In genomic region chr7:109129442-109129841, GRCm38 (mm10) we compare ENCODE assay signal across 15 mouse cellular contexts. TPM values are rescaled to one million over a fixed set of nuclear protein-coding genes. Genes with fewer than 3 reads are reported as not detected.
DNase-seq lines count a peak whose midpoint lies in the region; ATAC-seq lines count a peak whose summit lies in the region.
"Had no signal": no experiment of that assay in that cellular context is flagged by ENCODE, and none has a peak within 500 bp of the region (broad histone marks: within the 10 kb centered on the region; RNA-seq: fewer than 3 reads in every experiment).

No protein-coding gene starts in this region.

- no peak overlapping the region for H3K9ac ChIP-seq in limb, embryonic 13.5 days
- H3K9ac ChIP-seq: heart, embryonic 13.5 days; limb, embryonic 15.5 days; midbrain, embryonic 13.5 days had no signal

- H3K4me1 ChIP-seq in limb, embryonic 13.5 days, result no peaks in the 10 kb centered on the region
- H3K4me1 ChIP-seq: heart, embryonic 13.5 days; limb, embryonic 15.5 days had no signal

- H3K27me3 ChIP-seq in limb, embryonic 13.5 days, result no peaks in the 10 kb centered on the region
- H3K27me3 ChIP-seq: limb, embryonic 15.5 days; midbrain, embryonic 13.5 days had no signal

- no peak overlapping the region for H3K4me3 ChIP-seq in limb, embryonic 13.5 days
- H3K4me3 ChIP-seq: heart, embryonic 13.5 days; limb, embryonic 15.5 days; midbrain, embryonic 13.5 days had no signal

- H3K36me3 ChIP-seq in limb, embryonic 13.5 days, result no peaks in the 10 kb centered on the region
- H3K36me3 ChIP-seq: heart, embryonic 13.5 days; limb, embryonic 15.5 days had no signal

- peak; percentile 69 for DNase-seq in adrenal gland, postnatal 10 days
- DNase-seq in adrenal gland, adult 8-10 months, result no peak
- peak; percentile 83 to 84 for DNase-seq in kidney, postnatal 4 days
- DNase-seq in kidney, adult 11 months, result no peak
- peak; percentile 4 for DNase-seq in adipocyte (ENCODE audit: low spot score)
- DNase-seq in Muller cell, postnatal 12 days (ENCODE audit: inconsistent ontology term), result no peak
- DNase-seq: cerebellum, adult 18-20 months; right cerebral cortex, postnatal 25 days; thymus, adult 18-20 months had no signal

- H3K4me2 ChIP-seq in limb, embryonic 13.5 days (replicated peaks), result no peak overlapping the region
- H3K4me2 ChIP-seq: heart, embryonic 13.5 days; limb, embryonic 15.5 days; midbrain, embryonic 13.5 days had no signal

- ATAC-seq in limb, embryonic 13.5 days (ENCODE audit: low FRiP score, low read depth), result peak; percentile 67; the same call in 1 of the 2 replicates
- no peak for ATAC-seq in frontal cortex, adult (ENCODE audit: low TSS enrichment)
- ATAC-seq: intestine, postnatal 0 days had no signal

- H3K27ac ChIP-seq in limb, embryonic 13.5 days, result no peak overlapping the region
- H3K27ac ChIP-seq: heart, embryonic 13.5 days; limb, embryonic 15.5 days; midbrain, embryonic 13.5 days had no signal

- H3K9me3 ChIP-seq in limb, embryonic 13.5 days, result no peaks in the 10 kb centered on the region
- H3K9me3 ChIP-seq: heart, embryonic 13.5 days; limb, embryonic 15.5 days; midbrain, embryonic 13.5 days had no signal

RNA-seq across cellular contexts. Expression of gene Lmo1, which starts 45.6 kb away (rescaled TPM):
- 10 to 100 TPM in 1 of 2 experiments, 1 to 10 TPM in 1; 8.1 to 12.5 TPM for total RNA-seq in adrenal gland, postnatal 10 days (2021)
- total RNA-seq in adrenal gland, adult 8-10 months (2022), result 1 to 10 TPM; 4.8 to 8.5 (median 6.3) TPM
- 14.4 and 16.9 TPM in 2 replicates for polyA plus RNA-seq in limb, embryonic 13.5 days (2015; fragmentation: Nextera tagmentation; extraction: Ambion mirVana)

RNA-seq across cellular contexts. Expression of gene Ric3, which starts 46.3 kb away (rescaled TPM):
- total RNA-seq in adrenal gland, postnatal 10 days (2021), result 10 to 100 TPM; 15.2 to 15.4 TPM
- total RNA-seq in adrenal gland, adult 8-10 months (2022), result 10 to 100 TPM; 70.1 to 94.0 (median 82.6) TPM
- polyA plus RNA-seq in limb, embryonic 13.5 days (2015; fragmentation: Nextera tagmentation; extraction: Ambion mirVana), result 4.3 and 4.9 TPM in 2 replicates

Comparison
In these comparisons a context has a peak if more than half of its experiments do, and no peak if none do; other contexts are left out.
1. DNase-seq: peak in adrenal gland, postnatal 10 days (single experiment), kidney, postnatal 4 days (2 of 2) and adipocyte (single experiment); none in adrenal gland, adult 8-10 months (single experiment), kidney, adult 11 months (single experiment) and Muller cell, postnatal 12 days (single experiment).
2. RNA of gene Ric3, which starts 46.3 kb away (total RNA-seq): 70.1 to 94.0 TPM in adrenal gland, adult 8-10 months; 15.2 to 15.4 TPM in adrenal gland, postnatal 10 days; every median in the first group is over 4 times any median in the second.